Mouse (Mus musculus): ENCODE data around the gene Dusp5. TPM values are rescaled to one million over a fixed set of nuclear protein-coding genes. Genes with fewer than 3 reads are reported as not detected.
"Not testable (repeated sequence)": the region's sequence is repeated elsewhere in the genome, so short reads cannot be mapped to it uniquely, and the experiment has no call there.

Dusp5 gene
- total RNA-seq, 4 experiments from 2014 or later, result 0.19 to 0.74 (median 0.41) TPM

DNA sequence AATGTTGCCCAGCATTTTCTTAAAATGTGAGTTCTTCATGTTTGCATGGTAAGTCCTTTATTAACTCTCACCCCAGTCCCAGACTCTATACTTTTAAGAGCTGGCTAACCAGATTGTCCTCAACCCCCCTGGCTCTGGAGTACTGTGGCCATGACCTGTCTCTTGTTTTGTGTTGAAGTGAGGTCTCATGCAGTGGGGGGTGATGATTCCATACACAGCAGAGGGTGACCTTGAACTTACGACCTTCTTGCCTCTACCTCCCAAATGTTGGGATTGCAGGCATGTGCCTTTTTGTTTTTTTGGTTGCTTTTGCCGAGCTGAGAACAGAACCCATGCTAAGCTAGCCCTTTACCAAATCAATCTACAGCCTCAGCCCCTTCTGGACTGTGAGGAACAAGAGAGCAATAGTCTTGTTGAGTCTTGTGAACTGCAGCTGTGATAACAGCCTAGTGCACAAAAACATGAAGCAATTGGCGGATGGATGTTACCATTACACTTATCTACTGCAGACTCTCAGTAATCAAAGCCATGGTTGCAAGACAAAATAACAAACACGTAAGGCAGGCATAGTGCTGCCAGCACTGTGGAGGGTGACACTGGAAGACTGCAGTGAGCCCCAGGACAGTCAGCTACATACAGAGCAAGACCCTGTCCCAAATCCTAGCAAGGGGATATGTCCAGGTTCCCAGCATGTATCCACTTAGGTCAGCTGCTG, 46.5 kb downstream of the Dusp5 start:
- no peak for DNase-seq (ENCODE audit: low spot score in 2 of 2)

DNA sequence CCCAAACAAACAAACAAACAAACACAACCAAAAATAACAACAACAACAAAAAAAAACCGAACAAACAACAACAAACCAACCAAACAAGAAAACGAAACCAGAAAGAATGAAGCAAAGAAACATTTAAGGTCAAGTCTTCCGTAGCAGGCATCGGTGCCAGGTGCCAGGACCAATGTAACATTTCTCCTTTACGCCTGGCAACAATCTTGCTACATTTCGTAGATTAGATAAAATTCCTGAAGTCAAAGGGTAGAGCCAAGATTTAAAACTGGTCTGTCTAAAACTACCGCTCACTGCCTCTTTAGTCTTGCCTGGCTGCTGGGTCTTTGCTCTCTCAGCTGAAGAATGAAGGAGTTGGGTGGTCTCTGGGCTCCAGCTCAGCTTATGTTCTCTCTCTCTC, 47.2 kb downstream of the Dusp5 start:
- DNase-seq (ENCODE audit: low spot score in 2 of 2), result no peak

DNA sequence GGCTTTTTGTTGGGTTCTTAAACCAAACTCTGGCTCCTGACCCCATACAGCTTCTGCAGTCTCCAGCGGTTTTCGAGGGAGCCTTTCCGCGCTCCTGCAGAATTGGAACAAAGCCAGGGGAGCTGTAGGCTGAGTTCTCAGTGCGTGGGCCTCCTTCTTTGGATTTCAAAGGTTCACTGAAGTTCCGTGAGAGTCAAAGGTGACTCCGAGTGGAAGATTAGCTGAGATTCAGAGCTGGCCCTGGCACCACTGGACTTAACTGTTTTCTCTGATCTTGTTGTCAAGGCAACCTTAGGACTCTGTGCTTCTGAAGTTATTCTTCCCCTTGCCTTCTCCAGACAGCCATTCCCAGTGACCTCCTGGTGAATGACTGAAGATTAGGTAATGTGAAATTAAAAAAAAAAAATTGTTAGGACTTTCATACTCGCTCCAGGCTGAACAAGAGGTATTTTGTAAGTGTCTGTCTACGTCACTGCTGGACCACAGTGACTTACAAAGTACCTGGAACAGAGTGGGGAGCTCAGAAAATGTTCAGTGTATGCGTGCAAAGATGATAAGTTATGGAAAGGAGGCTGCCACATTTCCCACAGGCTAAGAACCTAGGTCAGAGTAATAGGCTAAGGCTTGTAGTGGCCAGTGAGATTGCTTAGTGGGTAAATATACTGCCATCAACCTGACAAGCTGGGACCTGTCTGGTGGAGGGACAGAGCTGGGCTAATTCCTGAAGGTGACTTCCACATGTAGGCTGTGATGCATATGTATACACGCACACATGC, 48.3 kb downstream of the Dusp5 start:
- no peak for DNase-seq (ENCODE audit: low spot score in 2 of 2)

DNA sequence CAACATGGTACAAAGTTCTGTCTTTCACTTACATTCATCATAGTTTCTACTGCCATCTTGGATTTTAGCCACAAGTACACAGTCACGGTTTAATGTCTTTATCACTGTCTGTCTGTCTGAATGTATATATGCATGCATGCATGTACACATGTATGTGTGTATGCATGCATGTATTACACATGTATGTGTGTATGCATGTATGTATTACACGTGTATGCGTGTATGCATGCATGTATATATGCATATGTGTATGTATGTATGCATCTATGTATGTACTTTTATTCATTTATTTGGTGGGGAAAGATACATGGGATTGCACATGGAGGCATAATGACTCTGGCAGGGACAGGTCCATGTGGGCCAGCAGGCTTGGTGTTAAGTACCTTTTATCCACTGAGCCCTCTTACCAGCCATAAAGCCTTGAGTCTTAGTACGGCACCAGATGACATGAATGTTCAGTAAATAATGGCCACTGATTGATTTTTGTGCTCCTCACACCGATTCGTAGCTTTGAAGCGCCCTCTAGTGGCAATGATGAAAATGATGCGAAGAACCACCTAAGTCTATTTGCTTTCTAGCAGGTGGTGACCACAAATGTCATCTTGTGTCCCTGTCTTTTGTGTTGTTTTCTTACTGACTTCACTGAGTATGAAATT, 49.8 kb downstream of the Dusp5 start:
- DNase-seq (ENCODE audit: low spot score in 2 of 2), result no peak

DNA sequence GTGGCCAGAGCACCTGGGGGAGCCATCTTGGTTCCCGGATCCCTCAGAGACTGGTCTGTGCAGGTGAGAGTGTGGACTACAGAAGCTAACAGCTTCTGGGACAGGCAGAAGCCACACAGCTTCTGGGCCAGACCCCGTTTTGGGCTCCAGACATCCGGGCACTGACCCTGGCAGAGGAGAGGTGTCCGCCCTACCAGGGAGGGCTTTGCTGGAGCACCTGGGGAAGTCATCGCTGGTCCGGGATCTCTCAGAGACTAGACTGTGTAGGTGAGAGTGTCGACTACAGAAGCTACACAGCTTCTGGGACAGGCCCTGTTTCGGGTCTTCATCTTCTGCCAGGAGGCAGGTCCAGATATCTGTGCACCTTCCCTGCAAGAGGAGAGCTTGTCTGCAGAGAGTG, 51.4 kb downstream of the Dusp5 start:
- not testable (repeated sequence) for DNase-seq (ENCODE audit: low spot score in 2 of 2)

DNA sequence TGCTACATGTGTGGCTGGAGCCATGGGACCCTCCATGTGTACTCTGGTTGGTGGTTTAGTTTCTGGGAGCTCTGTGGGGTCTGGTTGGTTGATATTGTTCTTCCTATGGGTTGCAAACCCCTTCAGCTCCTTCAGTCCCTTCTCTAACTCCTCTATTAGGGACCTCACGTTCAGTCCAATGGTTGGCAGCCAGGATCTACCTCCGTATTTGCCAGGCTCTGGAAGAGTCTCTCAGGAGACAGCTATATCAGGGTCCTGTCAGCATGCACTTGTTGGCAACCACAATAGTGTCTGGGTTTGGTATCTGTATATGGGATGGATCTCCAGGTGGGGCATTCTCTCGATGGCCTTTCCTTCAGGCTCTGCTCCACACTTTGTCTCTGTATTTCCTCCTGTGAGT, 58.8 kb downstream of the Dusp5 start:
- not testable (repeated sequence) for DNase-seq (ENCODE audit: low spot score in 2 of 2)

DNA sequence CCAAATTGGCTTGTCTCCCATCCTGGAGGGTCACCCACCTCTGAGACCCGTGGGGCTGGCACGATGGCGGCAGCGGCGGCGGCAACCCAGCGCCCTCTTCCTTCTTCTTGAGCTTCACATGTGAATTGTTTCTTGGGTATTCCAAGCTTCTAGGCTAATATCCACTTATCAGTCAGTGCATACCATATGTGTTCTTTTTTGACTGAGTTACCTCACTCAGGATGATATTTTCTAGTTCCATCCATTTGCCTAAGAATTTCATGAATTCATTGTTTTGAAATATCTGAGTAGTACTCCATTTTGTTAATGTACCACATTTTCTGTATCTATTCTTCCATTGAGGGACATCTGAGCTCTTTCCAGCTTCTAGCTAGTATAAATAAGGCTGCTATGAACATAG, 60.1 kb downstream of the Dusp5 start, which contains the start of gene Nutf2-ps1:
Gene Nutf2-ps1 (minus strand): TSS at position 101 of the 400 bp plus-strand sequence.
- not testable (repeated sequence) for DNase-seq (ENCODE audit: low spot score in 2 of 2)

Other genes starting within 250 kb of the Dusp5 start
- gene Mxi1, start 218.6 kb upstream of the Dusp5 start, total RNA-seq (2022), result 10 to 100 TPM; 48.9 to 53.6 (median 51.5) TPM
- gene Gm10197, start 157.3 kb upstream of the Dusp5 start, total RNA-seq (2022), result not detected
- 10 to 100 TPM; 27.4 to 32.4 (median 29.6) TPM for gene Smndc1, start 138.5 kb upstream of the Dusp5 start, total RNA-seq (2022)
- 10 to 100 TPM; 46.2 to 86.0 (median 80.1) TPM for gene Nutf2-ps1, start 60.0 kb downstream of the Dusp5 start, total RNA-seq (2022)
- gene Smc3, start 71.3 kb downstream of the Dusp5 start, total RNA-seq (2022), result 10 to 100 TPM; 10.7 to 17.5 (median 14.9) TPM
- gene Rbm20, start 148.2 kb downstream of the Dusp5 start, total RNA-seq (2022), result 10 to 100 TPM; 70.2 to 89.8 (median 84.0) TPM